Mouse (Mus musculus): Measurements from ENCODE around the gene Clnk. TPM values are rescaled to one million over a fixed set of nuclear protein-coding genes. Genes with fewer than 3 reads are reported as not detected.
"Not testable (repeated sequence)": the region's sequence is repeated elsewhere in the genome, so short reads cannot be mapped to it uniquely, and the experiment has no call there.

The Clnk gene
- total RNA-seq (2021): under 1 TPM; 0.61 to 0.64 TPM

DNA sequence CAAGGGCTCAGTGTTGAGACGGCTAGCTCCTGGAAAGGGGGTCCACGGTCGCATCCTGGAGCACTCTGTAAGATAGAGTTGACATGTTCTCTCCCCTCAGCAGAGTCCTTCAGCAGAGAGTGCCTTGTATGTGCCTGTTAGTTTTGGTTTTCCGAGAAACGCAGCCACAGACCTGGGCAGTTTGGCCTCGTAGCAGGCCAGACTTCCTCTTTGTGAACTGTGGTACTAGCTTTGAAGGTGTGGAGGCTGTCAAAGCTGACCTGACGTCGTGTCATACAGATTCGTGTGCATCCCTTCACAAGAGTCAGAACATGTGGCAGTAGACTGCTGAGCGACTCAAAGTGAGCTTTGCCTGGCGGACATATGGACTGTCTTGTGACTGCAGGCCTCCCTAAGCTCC, at the start of gene Clnk:
Clnk (minus strand) TSS at position 191 of the 400 bp plus-strand sequence.
- intact Hi-C loops (cut with DNase I): no loop called here

DNA sequence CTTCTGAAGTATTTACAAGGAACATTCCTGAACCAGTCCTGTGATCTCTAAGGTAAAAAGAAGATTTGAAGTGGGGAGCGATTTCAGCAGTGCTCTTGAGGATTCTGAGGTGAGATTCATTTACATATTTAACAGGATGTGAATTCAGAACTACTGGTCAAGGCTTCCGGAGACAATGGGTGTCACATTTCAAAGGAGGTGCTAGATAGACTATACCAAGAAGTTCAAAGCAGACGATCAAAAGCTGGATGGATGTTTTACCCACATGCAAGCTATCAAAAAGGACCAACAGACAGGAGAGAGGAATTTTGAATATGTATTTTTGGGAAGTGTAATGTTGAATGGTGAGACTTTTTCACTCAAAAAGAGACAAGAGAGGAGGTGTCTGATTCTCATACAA, 28.7 kb upstream of the Clnk start:
- intact Hi-C loops (cut with DNase I): no loop called here
- no peak for DNase-seq (ENCODE audit: extremely low spot score in 1 of 2, low spot score in 2 of 2)

More for the DNA sequence above, at the start of gene Clnk:
- no peak for DNase-seq (ENCODE audit: extremely low spot score in 1 of 2, low spot score in 2 of 2)

GRCm38 (mm10) chr5:38904528-38905044, 28.0 kb upstream of the Clnk start:
- no peak for DNase-seq (ENCODE audit: extremely low spot score in 1 of 2, low spot score in 2 of 2)
- intact Hi-C loops (cut with DNase I): no loop called here

- no peak for DNase-seq (ENCODE audit: extremely low spot score in 1 of 2, low spot score in 2 of 2)
Measured at GRCm38 (mm10) chr5:38902889-38903288, 26.3 kb upstream of the Clnk start.

GRCm38 (mm10) chr5:38899051-38899450, 22.4 kb upstream of the Clnk start:
- intact Hi-C loops (cut with DNase I): no loop called here
- DNase-seq (ENCODE audit: extremely low spot score in 1 of 2, low spot score in 2 of 2): no peak

More at GRCm38 (mm10) chr5:38902889-38903288, 26.3 kb upstream of the Clnk start:
- intact Hi-C loops (cut with DNase I): no loop called here

DNA sequence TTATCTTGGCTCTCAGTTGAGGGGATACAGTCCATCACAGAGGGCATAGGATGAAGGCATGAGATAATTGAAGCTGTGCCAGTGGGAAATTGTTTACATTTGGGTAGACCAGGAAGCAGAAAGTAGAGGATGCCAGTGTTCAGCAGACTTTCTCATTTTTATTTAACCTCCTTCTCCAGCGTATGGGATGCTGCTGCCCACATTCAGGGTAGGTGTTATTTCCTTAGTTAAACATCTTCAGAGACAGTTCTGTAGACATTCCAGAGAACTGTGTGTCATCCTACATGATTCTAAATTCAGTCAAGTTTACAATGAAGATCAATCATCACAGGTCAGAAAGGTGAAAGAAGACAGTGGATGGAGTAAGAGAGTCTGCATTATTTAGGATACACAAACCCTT, 12.0 kb upstream of the Clnk start:
- intact Hi-C loops (cut with DNase I): no loop called here

DNA sequence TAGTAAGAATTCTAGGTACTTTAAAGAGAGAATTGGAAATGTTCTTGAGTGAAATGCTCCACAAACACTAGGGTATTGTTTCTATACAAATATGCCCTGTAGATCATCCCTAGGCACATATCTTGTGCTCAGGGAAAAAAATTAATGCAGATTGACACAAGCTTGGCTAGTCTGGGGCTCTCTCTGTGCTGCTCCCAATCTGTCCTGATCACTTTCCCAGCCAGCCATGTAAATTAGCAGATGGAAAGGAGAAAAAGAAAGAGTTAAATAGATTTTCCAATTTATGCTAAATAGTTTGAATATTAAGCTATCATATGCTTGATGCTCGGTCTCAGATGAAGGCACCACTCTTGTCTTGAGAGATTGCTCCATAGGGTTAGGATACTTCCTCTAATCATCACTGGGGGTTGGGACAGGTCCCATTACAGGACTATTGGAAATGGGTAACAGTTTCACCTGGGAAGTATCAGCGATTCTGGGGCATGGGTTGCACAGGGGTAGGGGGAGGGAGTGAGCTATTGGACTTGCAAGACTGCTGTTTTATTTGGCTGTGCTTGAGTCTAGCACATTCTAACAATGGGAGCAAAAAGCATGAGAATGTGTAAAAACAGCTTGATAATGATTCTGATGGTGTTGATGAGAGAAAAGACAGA, 10.1 kb upstream of the Clnk start:
- intact Hi-C loops (cut with DNase I): no loop called here
- DNase-seq (ENCODE audit: extremely low spot score in 1 of 2, low spot score in 2 of 2): no peak

More for the DNA sequence above, 12.0 kb upstream of the Clnk start:
- DNase-seq (ENCODE audit: extremely low spot score in 1 of 2, low spot score in 2 of 2): no peak

GRCm38 (mm10) chr5:38882635-38883034, 6.0 kb upstream of the Clnk start:
- intact Hi-C loops (cut with DNase I): not testable (repeated sequence)

GRCm38 (mm10) chr5:38881728-38882620, 5.4 kb upstream of the Clnk start:
- intact Hi-C loops (cut with DNase I): no loop called here
- DNase-seq (ENCODE audit: extremely low spot score in 1 of 2, low spot score in 2 of 2): peak in 1 of 2 experiments; percentile 23

More at GRCm38 (mm10) chr5:38882635-38883034, 6.0 kb upstream of the Clnk start:
- not testable (repeated sequence) for DNase-seq (ENCODE audit: extremely low spot score in 1 of 2, low spot score in 2 of 2)

- intact Hi-C loops (cut with DNase I): no loop called here
- DNase-seq (ENCODE audit: extremely low spot score in 1 of 2, low spot score in 2 of 2): no peak
Measured at GRCm38 (mm10) chr5:38881416-38881727, 4.8 kb upstream of the Clnk start.

DNA sequence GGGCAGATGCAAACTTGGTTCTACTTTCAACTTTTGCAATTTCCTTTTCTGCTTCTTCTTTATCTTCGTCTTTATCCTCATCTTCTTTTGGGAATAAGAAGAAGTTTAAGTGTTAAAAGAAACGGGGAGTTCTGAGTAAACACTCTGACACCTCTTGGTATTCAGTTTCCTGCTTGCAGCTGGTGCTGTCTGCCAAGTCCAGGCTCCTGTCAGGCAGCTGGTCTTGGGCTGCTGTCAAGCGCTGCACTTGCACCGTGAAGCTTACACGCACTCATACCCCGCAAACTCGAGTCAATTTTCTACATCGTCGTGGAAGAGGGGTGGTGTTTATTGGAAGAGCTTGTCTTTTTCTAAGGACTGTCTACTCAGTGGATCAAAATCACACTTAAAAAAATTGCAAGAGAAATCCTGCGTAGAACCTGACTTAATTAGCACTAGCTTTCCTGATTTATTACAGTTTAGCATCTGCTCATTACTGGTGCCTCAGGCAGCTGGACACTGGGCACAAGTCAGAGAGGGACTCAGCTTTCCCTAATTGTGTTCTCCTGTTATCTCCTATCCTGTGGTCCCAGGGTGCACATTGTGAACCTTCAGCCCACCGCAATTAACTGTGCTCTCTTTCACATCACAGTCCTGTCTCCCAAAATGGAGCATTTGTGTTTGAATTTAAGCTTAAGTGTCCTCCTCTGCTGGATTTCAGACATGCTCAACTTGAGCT, 3.5 kb upstream of the Clnk start:
- intact Hi-C loops (cut with DNase I): no loop called here
- peak in 1 of 2 experiments; percentile 25 for DNase-seq (ENCODE audit: extremely low spot score in 1 of 2, low spot score in 2 of 2)

GRCm38 (mm10) chr5:38875403-38875802, 1.2 kb downstream of the Clnk start:
- intact Hi-C loops (cut with DNase I): no loop called here
- DNase-seq (ENCODE audit: extremely low spot score in 1 of 2, low spot score in 2 of 2): no peak

DNA sequence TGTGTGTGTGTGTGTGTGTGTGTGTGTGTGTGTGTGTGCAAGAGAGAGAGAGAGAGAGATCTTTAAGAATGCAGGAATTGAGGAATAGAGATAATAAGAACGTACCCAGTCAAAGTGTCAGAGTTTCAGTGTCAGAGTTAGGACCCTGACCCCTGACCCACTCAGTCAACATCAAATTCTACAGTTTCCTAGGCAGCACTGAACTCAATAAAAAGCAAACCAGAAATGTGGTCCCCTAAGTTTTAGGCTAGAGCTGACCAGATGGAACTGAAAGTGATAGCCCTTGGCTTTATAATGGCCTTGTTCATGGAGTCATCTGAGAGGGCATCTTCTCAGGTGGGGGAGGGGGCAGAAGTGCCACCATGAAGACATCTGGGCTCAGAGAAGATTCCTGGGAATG, 1.7 kb downstream of the Clnk start:
- intact Hi-C loops (cut with DNase I): no loop called here
- DNase-seq (ENCODE audit: extremely low spot score in 1 of 2, low spot score in 2 of 2): no peak

GRCm38 (mm10) chr5:38872906-38873305, 3.7 kb downstream of the Clnk start:
- intact Hi-C loops (cut with DNase I): no loop called here
- no peak for DNase-seq (ENCODE audit: extremely low spot score in 1 of 2, low spot score in 2 of 2)

DNA sequence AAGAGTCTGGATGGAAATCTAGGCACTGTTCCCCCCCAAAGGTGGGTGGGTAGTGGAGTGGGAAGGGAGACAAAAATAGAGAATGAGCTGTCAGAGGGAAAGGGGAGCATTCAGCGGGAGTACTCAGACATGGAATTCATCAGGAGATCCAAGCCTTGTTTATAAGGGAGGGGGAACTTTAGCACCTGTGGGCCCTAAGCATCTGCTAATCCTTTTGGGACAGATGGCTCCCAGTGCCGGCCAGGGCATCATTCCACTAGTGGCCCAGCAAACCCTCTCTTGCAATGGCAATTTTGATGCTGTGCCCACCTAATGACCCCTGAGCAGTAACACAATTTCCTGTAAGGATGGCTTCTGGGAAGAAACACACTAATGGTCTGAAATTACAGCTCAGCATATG, 5.0 kb downstream of the Clnk start:
- intact Hi-C loops (cut with DNase I): no loop called here
- DNase-seq (ENCODE audit: extremely low spot score in 1 of 2, low spot score in 2 of 2): no peak

- intact Hi-C loops (cut with DNase I): no loop called here
- DNase-seq (ENCODE audit: extremely low spot score in 1 of 2, low spot score in 2 of 2): no peak
Measured at GRCm38 (mm10) chr5:38870485-38870884, 6.1 kb downstream of the Clnk start.

DNA sequence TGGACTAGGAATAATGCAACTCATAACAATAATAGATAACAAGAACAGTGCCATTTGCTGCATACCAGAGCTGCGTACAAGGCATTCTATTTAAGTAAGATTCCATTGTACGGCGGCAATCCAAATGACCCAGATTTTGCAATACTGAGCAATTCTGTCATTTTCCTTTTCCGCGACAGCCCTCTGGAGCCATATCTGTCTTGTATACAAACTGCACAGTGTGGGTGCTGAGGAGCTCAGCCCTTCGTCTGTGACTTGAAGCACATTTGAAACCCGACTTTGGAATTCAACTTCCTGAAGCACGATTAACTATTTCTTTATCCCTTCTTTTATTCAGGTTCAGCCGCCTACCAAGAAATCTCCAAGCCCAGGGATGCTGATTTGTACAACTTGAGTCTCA, 6.6 kb downstream of the Clnk start:
- DNase-seq (ENCODE audit: extremely low spot score in 1 of 2, low spot score in 2 of 2): no peak
- intact Hi-C loops (cut with DNase I): no loop called here

DNA sequence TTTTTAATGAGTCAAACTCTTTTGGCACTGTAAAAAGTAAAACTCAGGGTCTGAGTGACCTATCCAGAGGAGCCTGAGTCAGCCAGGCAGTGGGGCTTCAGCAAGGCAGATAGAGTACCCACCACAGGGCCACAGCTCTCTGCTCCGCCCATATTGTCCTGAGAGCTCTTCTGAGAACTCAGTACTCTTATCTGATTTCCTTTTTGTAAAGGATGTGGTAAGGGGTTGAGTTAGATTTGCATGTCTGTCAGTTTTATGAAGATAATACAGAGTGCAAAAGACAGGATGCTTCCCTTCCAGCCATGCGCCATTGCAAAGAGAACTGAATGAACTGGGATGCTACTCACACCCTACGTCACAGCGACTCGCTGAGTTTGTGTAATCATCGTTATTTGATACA, 12.0 kb downstream of the Clnk start:
- intact Hi-C loops (cut with DNase I): no loop called here
- DNase-seq (ENCODE audit: extremely low spot score in 1 of 2, low spot score in 2 of 2): no peak

GRCm38 (mm10) chr5:38863029-38863428, 13.6 kb downstream of the Clnk start:
- intact Hi-C loops (cut with DNase I): no loop called here
- no peak for DNase-seq (ENCODE audit: extremely low spot score in 1 of 2, low spot score in 2 of 2)

Measured in left cerebral cortex, postnatal 10 days (tissue).